Mouse (Mus musculus): ENCODE measurements around the gene Grin2b. TPM values are rescaled to one million over a fixed set of nuclear protein-coding genes. Genes with fewer than 3 reads are reported as not detected.
"Not testable (repeated sequence)": the region's sequence is repeated elsewhere in the genome, so short reads cannot be mapped to it uniquely, and the experiment has no call there.

The Grin2b gene
- polyA plus RNA-seq, 1 experiment from 2014 or later, result 6.1 TPM

DNA sequence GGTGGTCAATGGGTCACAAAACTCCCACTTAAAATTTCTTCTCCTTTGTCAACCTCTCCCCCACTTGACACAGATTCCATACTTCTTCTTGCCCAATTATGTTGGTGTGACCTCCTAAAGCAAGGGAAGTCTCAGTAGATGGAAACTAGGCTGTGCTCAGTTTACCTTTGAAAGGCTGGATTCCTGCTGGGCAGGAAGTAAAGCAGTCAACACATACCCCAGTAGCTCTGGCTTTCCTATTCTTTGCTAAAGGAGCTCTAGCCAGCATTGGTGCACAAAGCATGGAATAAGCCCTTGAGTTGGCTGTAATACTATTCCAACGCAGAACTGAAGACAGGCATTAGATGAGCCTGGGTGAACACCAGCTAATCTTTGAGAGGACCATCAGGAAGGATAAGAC lies 459.1 kb downstream of the Grin2b start:
- 76% methylated on average over 1 of the region's 1 CpGs for WGBS
- Histone ChIP-seq H3K4me2 (no peak overlapping the region), H3K27ac (no peak overlapping the region), H3K36me3 (no peaks in the 10 kb centered on the region), H3K9me3 (no peaks in the 10 kb centered on the region), H3K27me3 (no peaks in the 10 kb centered on the region), H3K4me3 (no peak overlapping the region), H3K9ac (no peak overlapping the region), H3K4me1 (no peaks in the 10 kb centered on the region)
- ATAC-seq (ENCODE audit: insufficient number of reproducible peaks, insufficient read depth, low FRiP score, low TSS enrichment, low read depth), result no peak

- 67% methylated on average over 8 of the region's 8 CpGs for WGBS
- no peak overlapping the region for H3K4me3 ChIP-seq
- no peak overlapping the region for H3K9ac ChIP-seq
- H3K4me2 ChIP-seq, result no peak overlapping the region
- no peaks in the 10 kb centered on the region for H3K27me3 ChIP-seq
- H3K27ac ChIP-seq, result no peak overlapping the region
- no peaks in the 10 kb centered on the region for H3K4me1 ChIP-seq
- 0 out of 2 replicates have a peak, but pooled peaks have one; percentile 10 for ATAC-seq (ENCODE audit: insufficient number of reproducible peaks, insufficient read depth, low FRiP score, low TSS enrichment, low read depth)
- H3K9me3 ChIP-seq, result no peaks in the 10 kb centered on the region
- no peaks in the 10 kb centered on the region for H3K36me3 ChIP-seq
Observed at GRCm38 (mm10) chr6:135713716-135714115, 459.6 kb downstream of the Grin2b start.

GRCm38 (mm10) chr6:135706850-135707522 lies 466.3 kb downstream of the Grin2b start:
- 79% methylated on average over 6 of the region's 6 CpGs for WGBS
- not testable (repeated sequence) for H3K27me3 ChIP-seq; H3K4me3 ChIP-seq; H3K36me3 ChIP-seq; H3K4me2 ChIP-seq; ATAC-seq (ENCODE audit: insufficient number of reproducible peaks, insufficient read depth, low FRiP score, low TSS enrichment, low read depth); H3K27ac ChIP-seq; H3K9ac ChIP-seq; H3K4me1 ChIP-seq; H3K9me3 ChIP-seq

- no peak for ATAC-seq (ENCODE audit: insufficient number of reproducible peaks, insufficient read depth, low FRiP score, low TSS enrichment, low read depth)
- Histone ChIP-seq H3K9me3 (no peaks in the 10 kb centered on the region), H3K4me3 (no peak overlapping the region), H3K4me2 (no peak overlapping the region), H3K4me1 (peaks cover 10% of the 10 kb centered on the region; the same call in 1 of the 2 replicates), H3K27me3 (no peaks in the 10 kb centered on the region), H3K36me3 (no peaks in the 10 kb centered on the region), H3K9ac (no peak overlapping the region), H3K27ac (no peak overlapping the region)
- 29% methylated on average over 2 of the region's 2 CpGs for WGBS
Observed at GRCm38 (mm10) chr6:135703655-135704054, 469.7 kb downstream of the Grin2b start.

- H3K4me1 ChIP-seq, result peaks cover 10% of the 10 kb centered on the region; the same call in 1 of the 2 replicates
- H3K4me3 ChIP-seq, result no peak overlapping the region
- H3K27me3 ChIP-seq, result no peaks in the 10 kb centered on the region
- H3K27ac ChIP-seq, result no peak overlapping the region
- H3K36me3 ChIP-seq, result no peaks in the 10 kb centered on the region
- H3K9me3 ChIP-seq, result no peaks in the 10 kb centered on the region
- ATAC-seq (ENCODE audit: insufficient number of reproducible peaks, insufficient read depth, low FRiP score, low TSS enrichment, low read depth), result no peak
- WGBS, result 52% methylated on average over 3 of the region's 3 CpGs
- H3K9ac ChIP-seq, result no peak overlapping the region
- no peak overlapping the region for H3K4me2 ChIP-seq
Observed at GRCm38 (mm10) chr6:135701361-135701760, 471.9 kb downstream of the Grin2b start.

DNA sequence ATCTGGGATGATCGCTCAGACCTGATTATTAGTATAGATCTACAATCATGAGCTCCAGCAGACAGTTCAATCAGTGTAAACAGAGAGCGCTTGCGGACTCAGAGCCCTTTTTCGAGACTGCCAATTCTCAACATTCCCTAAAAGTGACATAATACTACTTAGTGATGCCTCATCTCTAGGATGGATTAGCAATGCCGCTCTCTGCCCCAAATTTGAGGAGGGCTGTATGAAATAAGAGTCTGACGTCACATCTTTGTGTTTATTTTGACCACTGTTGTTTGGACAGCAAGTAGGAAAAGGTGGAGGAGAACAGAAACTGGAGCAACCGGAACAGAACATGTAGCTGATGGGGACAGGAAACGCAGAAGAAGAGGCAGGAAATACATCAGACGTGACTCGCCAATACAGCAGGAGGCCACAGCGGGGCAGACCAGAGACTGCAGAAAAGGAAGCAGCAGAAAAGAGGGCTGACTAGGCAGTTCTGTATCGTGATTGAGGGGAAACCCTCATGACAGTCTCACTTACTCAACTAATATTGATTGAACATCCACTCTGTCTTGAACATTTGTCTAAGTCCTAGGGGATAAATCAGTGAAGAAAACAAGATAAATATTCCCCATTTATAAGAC lies 472.5 kb downstream of the Grin2b start:
- no peak overlapping the region for H3K4me2 ChIP-seq
- no peak overlapping the region for H3K27ac ChIP-seq
- H3K9me3 ChIP-seq, result no peaks in the 10 kb centered on the region
- peaks cover 10% of the 10 kb centered on the region; the same call in 1 of the 2 replicates for H3K4me1 ChIP-seq
- no peak overlapping the region for H3K9ac ChIP-seq
- no peak overlapping the region for H3K4me3 ChIP-seq
- no peaks in the 10 kb centered on the region for H3K36me3 ChIP-seq
- 75% methylated on average over 12 of the region's 12 CpGs for WGBS
- H3K27me3 ChIP-seq, result no peaks in the 10 kb centered on the region
- no peak for ATAC-seq (ENCODE audit: insufficient number of reproducible peaks, insufficient read depth, low FRiP score, low TSS enrichment, low read depth)

DNA sequence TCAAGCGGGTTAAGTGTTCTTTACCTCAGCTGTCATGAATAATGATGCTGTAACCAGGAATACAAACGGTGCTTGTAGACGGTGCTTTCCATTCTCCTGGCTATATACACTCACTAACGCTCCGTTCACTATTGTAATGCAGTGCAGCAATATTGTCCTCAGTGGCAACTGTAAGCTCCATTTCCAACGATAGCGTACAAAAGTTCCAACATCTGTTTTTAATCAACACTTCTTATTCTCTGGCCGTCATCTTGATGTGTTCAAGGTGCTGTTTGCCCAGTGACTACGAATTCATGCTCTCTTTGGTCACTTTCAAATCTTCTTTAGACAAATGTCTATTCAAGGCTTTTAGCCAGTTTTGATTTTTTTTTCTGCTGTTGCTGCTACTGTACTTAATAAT lies 480.8 kb downstream of the Grin2b start:
- WGBS, result 35% methylated on average over 9 of the region's 9 CpGs
- Histone ChIP-seq H3K4me1 (no peaks in the 10 kb centered on the region), H3K4me2 (no peak overlapping the region)

GRCm38 (mm10) chr6:135691561-135691960 lies 481.8 kb downstream of the Grin2b start:
- 84% methylated on average over 7 of the region's 7 CpGs for WGBS
- Histone ChIP-seq H3K4me2 (no peak overlapping the region), H3K4me1 (no peaks in the 10 kb centered on the region), H3K27me3 (no peaks in the 10 kb centered on the region), H3K9ac (no peak overlapping the region), H3K27ac (no peak overlapping the region), H3K4me3 (no peak overlapping the region), H3K36me3 (no peaks in the 10 kb centered on the region), H3K9me3 (peaks cover 4% of the 10 kb centered on the region; the same call in 1 of the 2 replicates)
- ATAC-seq (ENCODE audit: insufficient number of reproducible peaks, insufficient read depth, low FRiP score, low TSS enrichment, low read depth), result no peak

More for the DNA sequence above, 480.8 kb downstream of the Grin2b start:
- no peak overlapping the region for H3K9ac ChIP-seq
- ATAC-seq (ENCODE audit: insufficient number of reproducible peaks, insufficient read depth, low FRiP score, low TSS enrichment, low read depth), result no peak
- no peak overlapping the region for H3K4me3 ChIP-seq
- H3K27ac ChIP-seq, result no peak overlapping the region
- peaks cover 4% of the 10 kb centered on the region; the same call in 1 of the 2 replicates for H3K9me3 ChIP-seq
- no peaks in the 10 kb centered on the region for H3K27me3 ChIP-seq
- H3K36me3 ChIP-seq, result no peaks in the 10 kb centered on the region

DNA sequence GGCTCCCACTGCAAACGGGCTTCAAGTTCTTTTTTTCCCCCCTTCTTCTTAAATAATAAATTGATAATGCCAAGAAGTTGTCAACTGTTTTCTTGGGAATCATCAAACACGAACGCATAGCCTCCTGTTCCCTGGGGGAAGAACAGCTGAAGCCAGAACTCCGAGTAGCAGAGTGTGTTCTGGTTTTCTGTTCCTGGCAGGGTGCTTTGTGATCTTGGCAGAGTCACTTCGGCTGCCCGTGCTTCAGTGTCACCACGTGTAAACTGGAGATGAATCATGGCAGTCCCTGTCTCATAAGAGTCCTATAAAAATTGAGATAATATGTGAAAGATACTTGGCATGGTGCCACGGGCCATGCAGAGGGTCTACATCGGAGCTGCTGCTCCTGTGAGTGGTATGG lies 485.4 kb downstream of the Grin2b start:
- Histone ChIP-seq H3K4me3 (no peak overlapping the region), H3K9me3 (no peaks in the 10 kb centered on the region), H3K36me3 (no peaks in the 10 kb centered on the region), H3K4me1 (no peaks in the 10 kb centered on the region), H3K4me2 (no peak overlapping the region), H3K27ac (no peak overlapping the region), H3K9ac (no peak overlapping the region), H3K27me3 (no peaks in the 10 kb centered on the region)
- no peak for ATAC-seq (ENCODE audit: insufficient number of reproducible peaks, insufficient read depth, low FRiP score, low TSS enrichment, low read depth)
- 77% methylated on average over 9 of the region's 9 CpGs for WGBS

GRCm38 (mm10) chr6:135684206-135684605 lies 489.1 kb downstream of the Grin2b start:
- H3K4me2 ChIP-seq, result no peak overlapping the region
- H3K27me3 ChIP-seq, result no peaks in the 10 kb centered on the region
- WGBS, result 73% methylated on average over 2 of the region's 2 CpGs
- no peak overlapping the region for H3K9ac ChIP-seq
- no peak overlapping the region for H3K27ac ChIP-seq
- H3K4me3 ChIP-seq, result no peak overlapping the region
- 0 out of 2 replicates have a peak, but pooled peaks cover 3% of the 10 kb centered on the region for H3K4me1 ChIP-seq
- ATAC-seq (ENCODE audit: insufficient number of reproducible peaks, insufficient read depth, low FRiP score, low TSS enrichment, low read depth), result no peak
- H3K9me3 ChIP-seq, result no peaks in the 10 kb centered on the region
- no peaks in the 10 kb centered on the region for H3K36me3 ChIP-seq

GRCm38 (mm10) chr6:135681423-135681822 lies 491.9 kb downstream of the Grin2b start:
- 80% methylated on average over 4 of the region's 4 CpGs for WGBS
- not testable (repeated sequence) for H3K4me1 ChIP-seq; H3K9me3 ChIP-seq; H3K36me3 ChIP-seq; H3K27me3 ChIP-seq; ATAC-seq (ENCODE audit: insufficient number of reproducible peaks, insufficient read depth, low FRiP score, low TSS enrichment, low read depth); H3K4me2 ChIP-seq; H3K27ac ChIP-seq; H3K4me3 ChIP-seq; H3K9ac ChIP-seq

GRCm38 (mm10) chr6:135680105-135680710 lies 493.1 kb downstream of the Grin2b start:
- no peak overlapping the region for H3K4me2 ChIP-seq
- no peaks in the 10 kb centered on the region for H3K27me3 ChIP-seq
- H3K9ac ChIP-seq, result no peak overlapping the region
- ATAC-seq (ENCODE audit: insufficient number of reproducible peaks, insufficient read depth, low FRiP score, low TSS enrichment, low read depth), result no peak
- no peak overlapping the region for H3K27ac ChIP-seq
- 0 out of 2 replicates have a peak, but pooled peaks cover 3% of the 10 kb centered on the region for H3K4me1 ChIP-seq
- 83% methylated on average over 14 of the region's 14 CpGs for WGBS
- H3K36me3 ChIP-seq, result no peaks in the 10 kb centered on the region
- no peak overlapping the region for H3K4me3 ChIP-seq
- no peaks in the 10 kb centered on the region for H3K9me3 ChIP-seq

All from embryonic facial prominence, embryonic 13.5 days (tissue).